Mouse (Mus musculus) lung, adult 2 months (tissue): ENCODE measurements around the gene Upb1.

Source experiments
- CTCF ChIP-seq: fragments of 200-500 bp; IDR thresholded peaks from 2 replicates; pipeline ENCODE4 v1.5.1; 2011; ENCODE audit warnings: mild to moderate bottlenecking, low read length, control low read depth; ENCODE audit not compliant: insufficient read depth
- POLR2A ChIP-seq: fragments of 200-500 bp; IDR thresholded peaks from 2 replicates; pipeline ENCODE4 v1.6.1; 2011; ENCODE audit warnings: low read depth, mild to moderate bottlenecking, control low read depth, low read length, borderline replicate concordance; ENCODE audit errors: extremely low read depth

- TF ChIP-seq CTCF, result no peak
- TF ChIP-seq POLR2A, result no peak
Observed at GRCm38 (mm10) chr10:75451036-75451786, 50.3 kb downstream of the Upb1 start.
